Mouse (Mus musculus) liver, adult 2 months (tissue): ENCODE measurements at regions not wholly inside any gene's neighbourhood (a gene's known extent, or its start where the extent isn't known, plus 50 kb on each side); places are given as distances from the start of the nearest gene placed in this dataset.

Experiments used
- DNase-seq: peaks from one replicate; pipeline ENCODE4 v3.0.0-alpha.2; 2011; ENCODE audit warnings: low read depth, low spot score; ENCODE audit errors: extremely low read depth
- H3K27ac ChIP-seq: fragments of 200-500 bp; replicated peaks from 2 replicates; pipeline ENCODE4 v1.5.1; 2012; ENCODE audit warnings: low read depth, mild to moderate bottlenecking, control low read depth, inconsistent platforms, low read length; ENCODE audit not compliant: insufficient read depth
- H3K27me3 ChIP-seq: fragments of 200-500 bp; 2 replicates; pipeline ENCODE4 v1.6.1; 2012; ENCODE audit warnings: mild to moderate bottlenecking, moderate library complexity, low read length, inconsistent platforms; ENCODE audit not compliant: control insufficient read depth, insufficient read depth
- H3K36me3 ChIP-seq: fragments of 200-500 bp; 2 replicates; pipeline ENCODE4 v1.6.1; 2012; ENCODE audit warnings: low read length, inconsistent platforms; ENCODE audit not compliant: control insufficient read depth, insufficient read depth
- H3K4me1 ChIP-seq: fragments of 200-500 bp; 2 replicates; pipeline ENCODE4 v1.6.1; 2011; ENCODE audit warnings: low read length; ENCODE audit not compliant: control insufficient read depth, insufficient read depth
- H3K4me3 ChIP-seq: fragments of 200-500 bp; 2 replicates; pipeline ENCODE4 v1.5.1; 2011; ENCODE audit warnings: low read depth, mild to moderate bottlenecking, control low read depth, low read length, moderate library complexity; ENCODE audit not compliant: insufficient read depth
- H3K79me2 ChIP-seq: fragments of 200-500 bp; 2 replicates; pipeline ENCODE4 v1.6.1; 2012; ENCODE audit warnings: inconsistent platforms, mild to moderate bottlenecking, low read length, moderate library complexity; ENCODE audit not compliant: control insufficient read depth, insufficient read depth
- H3K9ac ChIP-seq: fragments of 200-500 bp; 2 replicates; pipeline ENCODE4 v1.6.1; 2012; ENCODE audit warnings: low read depth, mild to moderate bottlenecking, control low read depth, inconsistent platforms, low read length
- CTCF ChIP-seq: fragments of 200-500 bp; IDR thresholded peaks from 2 replicates; pipeline ENCODE4 v1.5.1; 2011; ENCODE audit warnings: low read depth, low read length, control low read depth
- POLR2A ChIP-seq: fragments of 200-500 bp; IDR thresholded peaks from 2 replicates; pipeline ENCODE4 v1.6.1; 2011; ENCODE audit warnings: low read length, control low read depth; ENCODE audit not compliant: insufficient read depth; ENCODE audit errors: extremely low read depth
- WGBS: fragments of 180-500 bp; shearing (Covaris S2); methylation state at CpG from one replicate; pipeline ENCODE4 v1.1.7; 2018; 5-methylcytosine and 5-hydroxymethylcytosine counted together

DNA sequence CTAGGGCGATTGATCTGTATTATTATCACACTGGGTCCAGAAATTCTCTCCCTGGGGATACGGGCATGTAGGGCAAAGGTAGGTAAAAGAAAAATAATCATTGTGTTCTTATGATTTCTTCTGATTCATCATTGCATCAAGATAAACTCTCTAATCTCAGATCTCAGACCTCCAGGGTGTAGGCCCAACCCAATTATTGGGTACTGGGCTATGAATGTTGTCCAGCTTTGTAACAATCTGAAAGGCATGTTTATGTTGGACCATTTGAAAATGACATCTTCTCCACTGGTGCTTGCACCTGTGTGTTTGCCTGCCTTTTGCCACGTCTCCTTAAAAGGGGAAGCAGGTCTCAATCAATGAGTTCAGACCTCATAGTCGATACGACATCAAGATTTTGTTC, 95.4 kb upstream of the Egr2 start:
- H3K36me3 ChIP-seq, result no peaks in the 10 kb centered on the region
- H3K4me1 ChIP-seq, result no peaks in the 10 kb centered on the region
- no peaks in the 10 kb centered on the region for H3K79me2 ChIP-seq
- no peak overlapping the region for H3K27ac ChIP-seq
- no peak overlapping the region for H3K9ac ChIP-seq
- 88% methylated on average over 5 of the region's 5 CpGs for WGBS
- no peak overlapping the region for H3K4me3 ChIP-seq
- no peaks in the 10 kb centered on the region for H3K27me3 ChIP-seq
- TF ChIP-seq POLR2A, result no peak
- TF ChIP-seq CTCF, result no peak
- DNase-seq, result no peak

- no peak overlapping the region for H3K27ac ChIP-seq
- H3K27me3 ChIP-seq, result no peaks in the 10 kb centered on the region
- no peak for DNase-seq
- TF ChIP-seq POLR2A, result no peak
- no peak for TF ChIP-seq CTCF
- H3K9ac ChIP-seq, result no peak overlapping the region
- H3K4me1 ChIP-seq, result no peaks in the 10 kb centered on the region
- H3K79me2 ChIP-seq, result no peaks in the 10 kb centered on the region
- H3K4me3 ChIP-seq, result no peak overlapping the region
- no peaks in the 10 kb centered on the region for H3K36me3 ChIP-seq
- 58% methylated on average over 7 of the region's 7 CpGs for WGBS
Measured at GRCm38 (mm10) chr10:67441243-67441642, 94.0 kb upstream of the Egr2 start.

DNA sequence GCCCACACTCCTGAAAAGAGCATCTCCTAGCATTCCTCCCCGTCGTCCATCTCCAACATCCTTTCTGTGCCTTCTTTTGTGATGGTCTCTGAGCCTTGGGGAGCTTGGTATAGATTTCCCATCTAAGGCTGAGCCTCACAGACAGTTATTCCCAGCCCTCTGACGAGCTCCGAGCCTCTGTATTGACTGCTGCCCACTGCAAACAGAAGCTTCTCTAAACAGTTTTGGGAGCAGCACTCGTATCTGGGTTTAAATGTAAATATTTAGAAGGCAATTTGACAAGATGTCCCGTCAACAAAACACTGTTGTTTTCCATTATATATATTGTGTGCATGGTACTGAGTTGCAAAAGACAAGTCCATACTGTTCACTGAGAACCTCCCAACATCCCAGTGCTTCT, 86.4 kb upstream of the Egr2 start:
- TF ChIP-seq POLR2A (no peak), CTCF (no peak)
- Histone ChIP-seq H3K27me3 (no peaks in the 10 kb centered on the region), H3K36me3 (no peaks in the 10 kb centered on the region), H3K9ac (no peak overlapping the region), H3K79me2 (no peaks in the 10 kb centered on the region), H3K4me1 (no peaks in the 10 kb centered on the region), H3K27ac (no peak overlapping the region), H3K4me3 (no peak overlapping the region)
- WGBS, result 51% methylated on average over 6 of the region's 6 CpGs
- no peak for DNase-seq

GRCm38 (mm10) chr10:67454149-67454548, 81.1 kb upstream of the Egr2 start:
- no peaks in the 10 kb centered on the region for H3K4me1 ChIP-seq
- no peak overlapping the region for H3K4me3 ChIP-seq
- no peak for TF ChIP-seq CTCF
- no peak for TF ChIP-seq POLR2A
- no peaks in the 10 kb centered on the region for H3K27me3 ChIP-seq
- DNase-seq, result peak; percentile 3
- H3K9ac ChIP-seq, result no peak overlapping the region
- H3K79me2 ChIP-seq, result no peaks in the 10 kb centered on the region
- H3K36me3 ChIP-seq, result no peaks in the 10 kb centered on the region
- H3K27ac ChIP-seq, result no peak overlapping the region
- 26% methylated on average over 7 of the region's 7 CpGs for WGBS

- Histone ChIP-seq H3K9ac (no peak overlapping the region), H3K4me1 (no peaks in the 10 kb centered on the region), H3K79me2 (no peaks in the 10 kb centered on the region), H3K27ac (no peak overlapping the region), H3K36me3 (no peaks in the 10 kb centered on the region), H3K27me3 (no peaks in the 10 kb centered on the region), H3K4me3 (no peak overlapping the region)
- 30% methylated on average over 22 of the region's 22 CpGs for WGBS
- TF ChIP-seq POLR2A (no peak), CTCF (0 out of 2 replicates have a peak, but pooled peaks have one; percentile 6)
- DNase-seq, result no peak
Measured at GRCm38 (mm10) chr10:67458447-67459272, 76.6 kb upstream of the Egr2 start.

DNA sequence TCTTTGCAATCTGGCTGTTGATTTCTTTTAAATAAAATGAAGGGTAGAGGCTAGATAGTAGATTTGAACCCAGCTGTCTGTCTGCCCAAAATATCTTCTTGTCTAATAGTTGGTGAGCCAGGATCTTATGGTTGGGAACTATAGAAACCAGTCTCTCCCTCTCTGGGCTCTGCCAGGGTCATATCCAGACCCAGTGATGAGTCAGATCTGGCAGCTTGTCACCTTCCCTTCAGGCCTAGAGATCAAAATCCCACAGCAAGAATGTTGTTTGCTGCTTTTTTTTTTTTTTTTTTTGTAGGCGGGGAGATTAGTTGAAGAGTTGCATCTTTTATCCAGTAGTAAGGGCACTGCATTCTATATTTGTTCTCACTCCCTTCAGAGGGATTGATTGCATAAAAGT, 74.0 kb upstream of the Egr2 start:
- 50% methylated on average over 1 of the region's 1 CpGs for WGBS
- H3K27me3 ChIP-seq, result no peaks in the 10 kb centered on the region
- TF ChIP-seq POLR2A (no peak), CTCF (no peak)
- H3K27ac ChIP-seq, result no peak overlapping the region
- H3K9ac ChIP-seq, result no peak overlapping the region
- H3K36me3 ChIP-seq, result no peaks in the 10 kb centered on the region
- H3K4me3 ChIP-seq, result no peak overlapping the region
- DNase-seq, result no peak
- no peaks in the 10 kb centered on the region for H3K4me1 ChIP-seq
- no peaks in the 10 kb centered on the region for H3K79me2 ChIP-seq
